Mouse (Mus musculus) bone marrow, adult 2 months (tissue): ENCODE measurements around the gene Npy5r. TPM values are rescaled to one million over a fixed set of nuclear protein-coding genes. Genes with fewer than 3 reads are reported as not detected.

ENCODE experiments used
- H3K27ac ChIP-seq: fragments of 200-500 bp; 2 replicates; pipeline ENCODE4 v1.5.1; 2012; ENCODE audit warnings: low read depth, mild to moderate bottlenecking, control low read depth, inconsistent platforms, low read length; ENCODE audit not compliant: control insufficient read depth, poor library complexity, insufficient read depth
- H3K4me1 ChIP-seq: fragments of 200-500 bp; 2 replicates; pipeline ENCODE4 v1.6.1; 2011; ENCODE audit warnings: low read length; ENCODE audit not compliant: control insufficient read depth, insufficient read depth
- H3K4me3 ChIP-seq: fragments of 200-500 bp; replicated peaks from 2 replicates; pipeline ENCODE3; 2011; ENCODE audit warnings: mild to moderate bottlenecking, low read depth, low read length, control low read depth; ENCODE audit not compliant: control insufficient read depth
- CTCF ChIP-seq: fragments of 200-500 bp; IDR thresholded peaks from 2 replicates; pipeline ENCODE4 v1.5.1; 2011; ENCODE audit warnings: low read length, control low read depth; ENCODE audit not compliant: control insufficient read depth, insufficient read depth
- POLR2A ChIP-seq: fragments of 200-500 bp; IDR thresholded peaks from 2 replicates; pipeline ENCODE4 v1.6.1; 2011; ENCODE audit warnings: low read depth, mild to moderate bottlenecking, control low read depth, low read length, borderline replicate concordance; ENCODE audit not compliant: control insufficient read depth
- WGBS: fragments of 180-500 bp; shearing (Covaris S2); methylation state at CpG from one replicate; pipeline ENCODE4 v1.1.7; 2018; 5-methylcytosine and 5-hydroxymethylcytosine counted together
- polyA plus RNA-seq: library from polyadenylated mRNA; stranded (reverse); fragments of >200 nt; gene quantifications from 2 replicates; pipeline ENCODE4 v1.2.4, GENCODE M21; 2011; ENCODE audit warnings: low replicate concordance; ENCODE audit not compliant: missing spikeins, insufficient read depth, insufficient read length

The Npy5r gene
- polyA plus RNA-seq, 1 experiment = not detected

GRCm38 (mm10) chr8:66690402-66690801 is 2.5 kb upstream of the Npy5r start:
- H3K4me1 ChIP-seq = no peaks in the 10 kb centered on the region
- no peak overlapping the region for H3K4me3 ChIP-seq
- TF ChIP-seq POLR2A = no peak
- no peak for TF ChIP-seq CTCF
- WGBS = 75% methylated on average over 5 of the region's 5 CpGs
- H3K27ac ChIP-seq = no peak overlapping the region

GRCm38 (mm10) chr8:66688799-66689198 is 871 bp upstream of the Npy5r start:
- WGBS = 57% methylated on average over 4 of the region's 4 CpGs
- no peak overlapping the region for H3K27ac ChIP-seq
- no peak overlapping the region for H3K4me3 ChIP-seq
- TF ChIP-seq CTCF (no peak), POLR2A (no peak)
- H3K4me1 ChIP-seq = no peaks in the 10 kb centered on the region

GRCm38 (mm10) chr8:66688395-66688794 is 467 bp upstream of the Npy5r start:
- no peak overlapping the region for H3K27ac ChIP-seq
- WGBS = 57% methylated on average over 6 of the region's 6 CpGs
- TF ChIP-seq CTCF = no peak
- TF ChIP-seq POLR2A = no peak
- H3K4me1 ChIP-seq = no peaks in the 10 kb centered on the region
- no peak overlapping the region for H3K4me3 ChIP-seq

DNA sequence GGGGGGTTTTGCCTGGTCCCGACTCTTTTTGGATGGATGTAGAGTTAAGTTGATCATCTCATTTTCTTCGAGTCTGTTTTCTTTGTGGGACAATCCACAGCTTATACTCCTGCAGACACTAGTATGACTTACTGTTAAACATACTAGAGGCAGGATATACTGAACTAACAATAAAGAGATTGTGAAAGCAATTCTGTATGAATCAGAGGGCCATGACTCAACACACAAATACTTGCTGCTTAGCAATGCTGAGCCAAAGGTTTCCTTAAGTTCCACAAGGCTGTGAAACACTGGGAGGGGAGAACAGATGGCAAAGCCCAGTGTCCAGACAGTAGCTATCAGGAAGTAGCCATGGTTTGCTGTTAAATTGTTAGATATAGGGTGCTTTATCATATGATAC is 6.7 kb downstream of the Npy5r start:
- 70% methylated on average over 2 of the region's 2 CpGs for WGBS
- Histone ChIP-seq H3K4me3 (no peak overlapping the region), H3K4me1 (no peaks in the 10 kb centered on the region), H3K27ac (no peak overlapping the region)
- no peak for TF ChIP-seq CTCF
- TF ChIP-seq POLR2A = no peak

GRCm38 (mm10) chr8:66630721-66631120 is 57.2 kb downstream of the Npy5r start:
- no peak overlapping the region for H3K27ac ChIP-seq
- TF ChIP-seq POLR2A = no peak
- no peak for TF ChIP-seq CTCF
- 51% methylated on average over 1 of the region's 1 CpGs for WGBS
- no peak overlapping the region for H3K4me3 ChIP-seq
- H3K4me1 ChIP-seq = no peaks in the 10 kb centered on the region

Other genes starting within 250 kb of the Npy5r start
- 3.3 and 10.2 TPM in 2 replicates for gene Tma16, start 201.6 kb downstream of the Npy5r start, polyA plus RNA-seq
- not detected in 2 replicates for gene Tktl2, start 176.4 kb downstream of the Npy5r start, polyA plus RNA-seq
- not detected in 2 replicates for gene Npy1r, start 9.1 kb upstream of the Npy5r start, polyA plus RNA-seq
- gene Naf1, start 172.1 kb upstream of the Npy5r start, polyA plus RNA-seq = 2.3 and 6.7 TPM in 2 replicates